Mouse (Mus musculus) mouse embryonic stem cell (cell line): ENCODE results near the gene Rpia.

ENCODE experiments used
- in situ Hi-C, 2 experiments: fragments of 300-500 bp; cut with MboI; formaldehyde crosslinking; loops; 1 replicate in 1 of 2; 3 replicates in 1 of 2; pipeline ENCODE4 v1.14.3; 2019 to 2020; ENCODE audit warnings: low sequenced_read_pairs in 2 of 2, low pct_unique_long_range_greater_than_20kb in 1 of 2, mixed read lengths in 1 of 2; ENCODE audit not compliant: unreplicated experiment in 1 of 2

The Rpia gene

GRCm38 (mm10) chr6:70810524-70810923, 18.5 kb upstream of the Rpia start:
- in situ Hi-C loops = loop anchor here in 1 of 2 experiments (10.0 kb wide), 1 partner anchor 324 kb away; no protein-coding TSS in a partner anchor

DNA sequence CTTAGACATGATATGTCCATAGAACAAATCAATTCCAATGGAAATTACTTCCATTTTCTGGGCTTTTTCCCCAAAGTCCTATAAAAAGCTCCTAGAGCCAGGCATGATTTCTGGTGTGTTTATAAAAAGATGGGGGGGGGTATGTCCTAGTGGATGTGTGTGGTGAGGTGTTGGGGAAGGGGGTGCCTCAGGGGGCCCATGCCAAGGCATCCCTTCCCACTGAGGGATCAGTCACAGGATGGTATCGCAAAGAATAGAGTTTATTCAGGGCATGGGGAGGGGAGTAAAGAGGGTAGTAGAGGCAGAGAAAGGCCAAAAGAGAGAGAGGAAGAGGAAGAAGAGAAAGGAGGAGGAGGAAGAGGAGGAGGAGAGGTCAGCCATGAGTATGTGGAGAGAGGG, 14.5 kb upstream of the Rpia start:
- in situ Hi-C loops = no loop called here

- in situ Hi-C loops = no loop called here
These were observed 13.9 kb upstream of the Rpia start for GRCm38 (mm10) chr6:70805820-70806513.

DNA sequence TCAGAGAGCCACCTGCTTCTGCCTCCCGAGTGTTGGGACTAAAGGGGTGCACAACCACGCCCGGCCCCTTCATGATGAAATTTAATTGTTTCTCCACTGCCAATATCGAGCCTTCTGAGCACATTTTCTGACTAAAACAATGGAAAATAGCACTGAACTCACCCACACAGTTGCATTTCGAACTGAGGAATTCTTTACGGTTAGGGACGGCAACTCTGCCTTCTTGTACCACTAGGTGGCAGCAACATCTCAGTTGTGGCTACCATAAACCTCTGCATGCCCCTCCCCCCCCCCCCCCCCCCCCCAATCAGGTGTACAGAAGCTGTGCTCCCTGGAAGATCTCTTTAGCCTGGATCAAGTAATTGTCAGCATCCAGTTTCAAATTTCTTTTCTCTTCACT, 13.2 kb upstream of the Rpia start:
- in situ Hi-C loops = no loop called here

GRCm38 (mm10) chr6:70804632-70805031, 12.6 kb upstream of the Rpia start:
- in situ Hi-C loops = loop anchor here in 1 of 2 experiments (5.0 kb wide), 1 partner anchor 78 kb away; no protein-coding TSS in a partner anchor

DNA sequence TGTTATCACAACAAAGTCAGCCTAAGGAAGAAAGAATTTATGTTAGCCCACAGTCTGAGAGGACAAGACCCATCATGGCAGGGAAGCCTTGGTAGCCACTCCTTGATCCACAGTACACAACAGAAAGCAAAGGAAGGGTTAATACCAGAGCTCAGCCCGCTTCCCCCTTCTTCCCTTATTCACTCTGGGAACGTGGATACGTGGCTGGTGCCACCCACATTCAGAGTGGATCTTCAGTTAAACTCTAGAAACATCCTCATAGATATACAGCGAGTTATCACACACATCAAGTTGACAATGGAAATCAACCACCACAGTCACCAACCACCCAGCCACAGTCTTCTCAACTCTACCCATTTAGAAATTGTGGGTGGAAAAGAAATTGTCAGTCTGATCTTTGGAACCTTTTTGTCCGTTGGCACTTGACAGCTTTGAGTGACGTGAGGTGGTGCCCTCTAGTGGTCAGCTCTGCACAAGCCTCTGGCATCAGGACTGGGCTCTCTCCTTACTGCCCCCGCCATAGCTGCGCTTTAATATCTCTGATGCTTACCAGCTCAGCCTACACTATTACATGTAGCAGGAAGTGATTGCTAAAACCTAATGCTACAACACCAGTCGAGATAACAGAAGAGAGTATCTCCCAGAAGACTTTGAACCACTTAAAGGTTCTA, 5.7 kb upstream of the Rpia start:
- in situ Hi-C loops = no loop called here

GRCm38 (mm10) chr6:70796940-70797339, 4.9 kb upstream of the Rpia start:
- in situ Hi-C loops = no loop called here

- in situ Hi-C loops = no loop called here
These were observed 612 bp upstream of the Rpia start for GRCm38 (mm10) chr6:70792644-70793043.

DNA sequence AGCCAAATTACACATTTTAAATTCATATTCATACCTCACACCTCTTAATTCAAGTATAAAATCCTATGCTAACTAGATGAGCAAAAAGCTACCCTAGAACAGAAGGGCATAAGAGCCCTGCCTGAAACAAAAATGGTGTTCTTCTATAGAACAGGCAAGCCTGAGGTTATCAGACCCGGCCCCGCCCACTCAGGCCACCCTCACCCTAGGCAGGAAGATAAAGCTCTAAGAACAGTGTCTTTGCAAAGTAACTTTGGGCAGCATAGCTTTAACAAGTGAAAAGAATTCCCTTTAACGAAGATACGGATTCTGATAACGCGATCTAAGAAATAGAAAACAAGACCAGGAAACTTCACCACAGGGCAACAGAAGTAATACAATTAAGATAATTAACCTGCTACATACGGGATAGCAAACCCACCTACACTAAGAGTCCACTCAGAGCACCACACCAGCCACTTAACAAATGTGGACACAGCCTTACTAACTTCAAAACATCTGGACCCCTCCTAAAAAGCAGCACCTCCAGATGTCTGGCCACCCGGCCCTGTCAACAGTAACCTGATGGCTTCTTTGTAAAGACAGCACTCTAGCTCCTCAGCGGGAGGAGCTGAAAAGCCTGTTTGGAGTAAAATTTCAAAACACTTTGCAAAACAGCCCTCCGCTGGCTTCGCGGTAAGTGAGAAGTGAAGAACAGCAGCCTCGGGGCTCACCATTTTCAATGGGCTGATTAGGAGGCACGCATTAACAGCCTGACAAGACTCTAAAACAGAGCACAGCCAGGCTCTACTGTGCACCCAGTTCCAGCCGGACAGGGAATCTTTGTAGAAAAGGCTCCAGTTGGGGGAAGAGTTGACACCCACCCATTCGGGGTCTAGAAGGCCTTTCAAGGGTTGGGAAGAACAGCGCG, 925 bp downstream of the Rpia start:
- in situ Hi-C loops = no loop called here

DNA sequence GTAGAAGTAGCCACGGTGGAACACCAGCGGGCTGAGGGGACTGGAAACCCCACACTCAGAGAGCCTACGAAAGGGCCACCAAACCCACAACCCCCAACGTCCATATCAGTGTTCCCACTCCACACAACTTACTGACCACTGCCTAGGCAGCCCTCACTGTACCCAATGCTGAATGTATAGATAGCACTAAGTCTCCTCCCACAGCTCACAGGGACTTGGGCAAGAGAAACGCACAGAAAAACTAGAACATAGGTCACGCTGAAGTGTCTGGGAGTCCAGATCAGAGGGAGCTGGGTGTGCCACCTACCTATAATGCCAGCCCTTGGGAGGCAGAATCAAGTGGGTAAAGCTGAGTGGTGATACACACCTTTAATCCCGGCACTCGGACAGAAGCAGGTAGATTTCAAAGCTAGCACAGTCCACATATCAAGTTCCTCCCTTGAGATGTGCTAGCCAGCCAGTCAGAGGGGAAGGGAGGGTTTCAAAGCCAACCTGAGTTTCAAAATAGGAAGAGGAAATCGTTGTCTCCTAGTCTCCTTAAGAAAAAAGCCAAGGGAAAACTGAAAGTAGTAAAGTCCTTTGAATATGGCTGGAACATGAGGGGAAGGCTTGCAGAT, 1.9 kb downstream of the Rpia start:
- in situ Hi-C loops = no loop called here

- in situ Hi-C loops = no loop called here
These were observed 2.9 kb downstream of the Rpia start for GRCm38 (mm10) chr6:70789134-70789533.

GRCm38 (mm10) chr6:70787524-70787923, 4.5 kb downstream of the Rpia start:
- in situ Hi-C loops = no loop called here

- in situ Hi-C loops = no loop called here
These were observed 6.2 kb downstream of the Rpia start for GRCm38 (mm10) chr6:70785852-70786251.

GRCm38 (mm10) chr6:70784811-70785210, 7.2 kb downstream of the Rpia start:
- in situ Hi-C loops = no loop called here

DNA sequence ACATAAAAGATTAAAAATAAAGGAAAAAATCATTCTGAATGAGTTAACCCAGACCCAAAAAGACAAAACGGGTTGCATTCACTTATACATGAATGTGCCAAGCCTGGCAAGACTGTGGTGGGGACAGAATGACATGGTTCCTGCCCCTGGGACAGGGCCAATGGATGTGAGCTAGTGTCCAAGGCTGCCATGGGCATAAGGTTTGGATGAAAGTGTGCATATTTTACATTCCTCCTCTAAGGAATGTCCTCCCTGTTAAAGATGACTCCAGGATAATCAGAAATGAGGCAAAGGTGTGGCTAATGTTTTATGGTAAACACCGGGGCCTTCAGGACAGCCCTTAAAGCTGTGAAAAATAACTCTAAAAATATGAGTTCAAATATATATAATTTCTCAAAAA, 10.7 kb downstream of the Rpia start:
- in situ Hi-C loops = no loop called here

GRCm38 (mm10) chr6:70774372-70774771, 17.7 kb downstream of the Rpia start:
- in situ Hi-C loops = no loop called here

DNA sequence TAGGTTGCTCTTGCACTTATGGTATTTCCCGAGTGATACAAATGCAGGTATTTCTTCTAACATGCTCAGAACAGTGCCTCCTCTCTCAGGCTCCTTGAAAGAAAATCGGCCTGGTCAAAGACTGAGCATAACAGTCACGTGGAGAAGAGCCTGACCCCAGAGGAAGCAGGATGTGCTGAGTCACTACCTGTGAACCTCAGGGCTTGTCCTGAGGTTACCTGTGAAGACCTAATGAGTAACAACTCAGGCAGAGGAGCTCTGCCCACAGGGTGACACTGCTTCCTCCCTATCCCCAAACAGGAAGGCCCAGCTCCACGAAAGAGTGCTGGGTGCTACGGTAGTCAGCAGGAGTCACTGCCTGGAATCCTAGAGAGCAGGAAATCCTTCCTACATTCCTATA, 18.3 kb downstream of the Rpia start:
- in situ Hi-C loops = no loop called here

DNA sequence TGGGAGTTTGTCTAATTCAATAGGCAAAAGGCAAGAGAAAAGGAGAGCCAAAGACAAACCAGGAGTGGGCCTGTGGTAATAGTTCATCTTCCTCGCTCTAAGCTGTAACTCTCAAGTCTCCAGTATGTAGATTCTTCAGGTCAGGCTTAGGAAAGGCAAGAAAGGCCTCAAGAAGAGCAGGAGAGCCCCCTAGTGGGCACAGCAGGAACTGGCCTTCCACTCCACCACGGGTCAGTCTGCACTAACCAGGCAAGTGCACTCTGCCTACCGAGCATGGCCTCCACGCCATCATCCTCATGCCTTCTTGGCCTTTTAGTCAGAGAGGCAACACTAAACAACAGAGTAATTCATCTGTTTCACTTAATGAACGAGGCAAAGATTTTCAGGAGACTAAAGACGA, 23.3 kb downstream of the Rpia start:
- in situ Hi-C loops = no loop called here

GRCm38 (mm10) chr6:70765076-70765475, 27.0 kb downstream of the Rpia start:
- in situ Hi-C loops = no loop called here
